Mouse (Mus musculus) olfactory bulb, adult 2 months (tissue): ENCODE results near the gene Hdgfl2.

Experiments
- CTCF ChIP-seq: fragments of 200-500 bp; IDR thresholded peaks from 2 replicates; pipeline ENCODE4 v1.5.1; 2012; ENCODE audit warnings: low read depth, mild to moderate bottlenecking, low read length, moderate library complexity; ENCODE audit not compliant: insufficient read depth
- POLR2A ChIP-seq: fragments of 200-500 bp; IDR thresholded peaks from 2 replicates; pipeline ENCODE4 v1.6.1; 2012; ENCODE audit warnings: mild to moderate bottlenecking, low read depth, low read length, moderate library complexity; ENCODE audit not compliant: insufficient read depth

- no peak for TF ChIP-seq CTCF
- no peak for TF ChIP-seq POLR2A
These were observed 13.0 kb upstream of the Hdgfl2 start for GRCm38 (mm10) chr17:56066451-56066850.
